Mouse (Mus musculus) neural tube, embryonic 14.5 days (tissue): ENCODE data around the gene Proser2. TPM values are rescaled to one million over a fixed set of nuclear protein-coding genes. Genes with fewer than 3 reads are reported as not detected.

ENCODE experiments used
- polyA plus RNA-seq: library from polyadenylated mRNA; unstranded; fragments of >200 nt; fragmentation: Nextera tagmentation; extraction: Ambion mirVana; gene quantifications from 2 replicates; pipeline ENCODE4 v1.2.1, GENCODE M21; 2014

Proser2 gene
- polyA plus RNA-seq, 1 experiment from 2014 or later = 10.9 TPM

Other genes starting within 250 kb of the Proser2 start
- 134 and 144 TPM in 2 replicates for gene Sec61a2, start 234.8 kb downstream of the Proser2 start, polyA plus RNA-seq
- gene Dhtkd1, start 187.4 kb downstream of the Proser2 start, polyA plus RNA-seq = 7.7 and 10.1 TPM in 2 replicates
- 10.4 and 11.0 TPM in 2 replicates for gene Upf2, start 178.7 kb downstream of the Proser2 start, polyA plus RNA-seq
- gene Echdc3, start 82.8 kb upstream of the Proser2 start, polyA plus RNA-seq = 0.39 and 0.80 TPM in 2 replicates
- 10.0 and 10.3 TPM in 2 replicates for gene Usp6nl, start 192.5 kb upstream of the Proser2 start, polyA plus RNA-seq